Mouse (Mus musculus) liver, postnatal 0 days (tissue): ENCODE measurements at regions not wholly inside any gene's neighbourhood (a gene's known extent, or its start where the extent isn't known, plus 50 kb on each side); places are given as distances from the start of the nearest gene placed in this dataset.

ENCODE experiments used
- CTCF ChIP-seq: sonication (generic); IDR thresholded peaks from 2 replicates; pipeline ENCODE4 v1.5.1; 2016; ENCODE audit warnings: antibody characterized with exemption, low read depth
- EP300 ChIP-seq: IDR thresholded peaks from 2 replicates; pipeline ENCODE4 v1.6.1; 2016; ENCODE audit warnings: antibody characterized with exemption, low read depth, mild to moderate bottlenecking

DNA sequence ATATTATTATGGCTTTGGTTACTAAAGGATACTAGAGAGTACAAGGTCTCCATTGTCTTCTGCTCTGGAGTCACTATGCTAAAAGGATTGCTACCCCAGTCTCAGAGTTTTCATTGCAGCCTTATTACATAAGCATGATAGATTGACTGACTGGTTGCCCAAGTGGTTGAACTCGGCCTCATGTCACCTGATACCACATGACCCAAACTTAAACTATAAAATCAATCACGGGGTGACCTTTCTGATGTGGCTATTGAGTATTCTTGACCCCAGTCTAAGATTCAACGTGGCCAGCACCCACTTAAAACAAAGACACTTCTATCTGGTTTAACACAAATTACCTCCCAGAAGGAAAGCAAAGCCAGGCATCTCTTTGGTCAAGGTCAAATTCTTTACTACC, 100.8 kb downstream of the Gm19935 start:
- TF ChIP-seq CTCF = no peak
- no peak for TF ChIP-seq EP300
